Mouse (Mus musculus): ENCODE measurements at regions not wholly inside any gene's neighbourhood (a gene's known extent, or its start where the extent isn't known, plus 50 kb on each side); places are given as distances from the start of the nearest gene placed in this dataset.

DNA sequence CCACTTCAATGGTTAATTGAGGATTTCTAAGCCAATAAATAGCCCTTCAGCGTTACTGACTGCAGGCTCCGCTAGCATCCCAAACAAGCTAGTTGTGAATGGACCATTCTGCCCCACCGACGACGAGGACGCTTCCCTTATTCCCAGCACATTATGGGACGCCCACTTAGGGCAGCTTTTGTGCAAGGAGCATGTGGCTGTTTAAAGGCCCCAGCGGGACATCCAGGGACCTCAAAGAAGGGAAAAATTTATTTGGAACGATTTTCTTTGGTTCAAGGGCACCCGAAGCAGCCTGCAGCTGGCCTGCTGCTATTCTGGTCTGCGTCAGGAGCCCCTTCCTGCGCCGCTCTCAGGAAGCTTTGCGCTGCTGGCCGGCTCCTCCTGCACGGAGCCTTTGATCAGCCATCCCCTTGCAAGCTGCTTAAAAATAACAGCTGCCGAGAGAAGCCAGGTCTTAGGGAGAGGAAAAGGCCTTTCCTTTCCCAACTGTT lies 172.6 kb upstream of the Gm5148 start:
- Histone ChIP-seq H3K9me3 (ENCODE audit: control insufficient read depth) (no peaks in the 10 kb centered on the region), H3K36me3 (ENCODE audit: control insufficient read depth, insufficient read depth) (no peaks in the 10 kb centered on the region), H3K27me3 (replicated peaks; ENCODE audit: control insufficient read depth, insufficient read depth, low read length) (no peaks in the 10 kb centered on the region), H3K4me2 (replicated peaks; ENCODE audit: low read depth) (peak overlapping the region; percentile 24; the same call in 1 of the 2 replicates), H3K4me1 (replicated peaks; ENCODE audit: control insufficient read depth, insufficient read depth, low read length) (no peaks in the 10 kb centered on the region), H3K4me3 (ENCODE audit: low read depth, low read length) (no peak overlapping the region), H3K27ac (ENCODE audit: low read depth, low read length) (no peak overlapping the region), H3K9ac (ENCODE audit: low read depth, low read length) (no peak overlapping the region)
- TF ChIP-seq CTCF (IDR thresholded peaks at IDR 0.05; ENCODE audit: low read depth), result no peak
- 19% methylated on average over 17 of the region's 17 CpGs for WGBS
- no peak for ATAC-seq

DNA sequence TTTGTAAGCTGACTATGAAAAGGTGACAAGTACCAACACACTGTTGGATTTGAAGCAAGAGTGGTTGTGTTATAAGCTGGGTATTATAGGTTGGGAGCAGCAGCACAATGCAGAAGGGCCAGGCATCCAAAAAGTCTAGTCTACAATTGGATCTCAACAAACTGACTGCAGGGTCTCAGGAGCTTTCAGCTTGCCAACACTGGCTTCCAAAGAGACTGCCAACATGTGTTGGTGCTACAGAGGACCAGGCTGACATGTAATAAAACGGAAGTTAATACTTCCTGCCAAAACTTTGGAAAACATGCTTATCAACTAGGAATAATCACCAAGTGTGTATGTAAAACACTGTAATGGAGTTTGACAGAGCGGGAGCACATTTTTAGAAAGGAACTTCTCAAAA lies 170.3 kb upstream of the Gm5148 start:
- WGBS, result 60% methylated on average over 2 of the region's 2 CpGs
- Histone ChIP-seq H3K4me3 (ENCODE audit: low read depth, low read length) (no peak overlapping the region), H3K27ac (ENCODE audit: low read depth, low read length) (no peak overlapping the region), H3K9ac (ENCODE audit: low read depth, low read length) (no peak overlapping the region), H3K27me3 (replicated peaks; ENCODE audit: control insufficient read depth, insufficient read depth, low read length) (no peaks in the 10 kb centered on the region), H3K4me2 (replicated peaks; ENCODE audit: low read depth) (no peak overlapping the region), H3K36me3 (ENCODE audit: control insufficient read depth, insufficient read depth) (no peaks in the 10 kb centered on the region), H3K4me1 (replicated peaks; ENCODE audit: control insufficient read depth, insufficient read depth, low read length) (no peaks in the 10 kb centered on the region), H3K9me3 (ENCODE audit: control insufficient read depth) (no peaks in the 10 kb centered on the region)
- TF ChIP-seq CTCF (IDR thresholded peaks at IDR 0.05; ENCODE audit: low read depth), result no peak
- no peak for ATAC-seq

- TF ChIP-seq CTCF (IDR thresholded peaks at IDR 0.05; ENCODE audit: low read depth), result no peak
- H3K4me3 ChIP-seq (ENCODE audit: low read depth, low read length), result no peak overlapping the region
- H3K4me2 ChIP-seq (replicated peaks; ENCODE audit: low read depth), result no peak overlapping the region
- 71% methylated on average over 1 of the region's 1 CpGs for WGBS
- H3K9me3 ChIP-seq (ENCODE audit: control insufficient read depth), result no peaks in the 10 kb centered on the region
- no peaks in the 10 kb centered on the region for H3K36me3 ChIP-seq (ENCODE audit: control insufficient read depth, insufficient read depth)
- no peaks in the 10 kb centered on the region for H3K27me3 ChIP-seq (replicated peaks; ENCODE audit: control insufficient read depth, insufficient read depth, low read length)
- H3K27ac ChIP-seq (ENCODE audit: low read depth, low read length), result no peak overlapping the region
- no peaks in the 10 kb centered on the region for H3K4me1 ChIP-seq (replicated peaks; ENCODE audit: control insufficient read depth, insufficient read depth, low read length)
- no peak overlapping the region for H3K9ac ChIP-seq (ENCODE audit: low read depth, low read length)
- no peak for ATAC-seq
These were observed 165.9 kb upstream of the Gm5148 start for GRCm38 (mm10) chr3:37890202-37890601.

GRCm38 (mm10) chr3:37888455-37888854 lies 164.2 kb upstream of the Gm5148 start:
- Histone ChIP-seq H3K4me2 (replicated peaks; ENCODE audit: low read depth) (no peak overlapping the region; the same call in 1 of the 2 replicates), H3K9me3 (ENCODE audit: control insufficient read depth) (no peaks in the 10 kb centered on the region), H3K27ac (ENCODE audit: low read depth, low read length) (no peak overlapping the region), H3K4me3 (ENCODE audit: low read depth, low read length) (no peak overlapping the region), H3K27me3 (replicated peaks; ENCODE audit: control insufficient read depth, insufficient read depth, low read length) (no peaks in the 10 kb centered on the region), H3K9ac (ENCODE audit: low read depth, low read length) (no peak overlapping the region), H3K4me1 (replicated peaks; ENCODE audit: control insufficient read depth, insufficient read depth, low read length) (no peaks in the 10 kb centered on the region), H3K36me3 (ENCODE audit: control insufficient read depth, insufficient read depth) (no peaks in the 10 kb centered on the region)
- no peak for TF ChIP-seq CTCF (IDR thresholded peaks at IDR 0.05; ENCODE audit: low read depth)
- 12% methylated on average over 6 of the region's 6 CpGs for WGBS
- ATAC-seq, result no peak

DNA sequence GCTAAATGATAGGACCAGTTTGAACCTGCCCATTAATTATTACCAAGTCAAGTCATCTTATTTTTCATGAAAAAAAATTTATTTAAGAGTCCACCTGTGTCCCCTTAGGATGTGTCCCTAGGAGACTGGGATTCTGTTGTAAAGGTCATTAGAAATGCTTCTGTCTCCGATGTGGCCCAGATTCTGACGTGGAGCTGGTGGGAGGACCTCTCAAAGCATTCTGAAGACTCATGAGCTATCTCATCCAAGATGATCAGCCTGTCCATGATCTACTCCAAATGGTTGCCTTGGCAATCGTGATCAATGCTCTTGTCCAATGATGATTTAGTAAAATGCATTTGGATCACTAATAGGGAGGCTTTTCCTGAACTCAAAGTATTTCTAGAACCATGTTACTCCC lies 163.4 kb upstream of the Gm5148 start:
- H3K27me3 ChIP-seq (replicated peaks; ENCODE audit: control insufficient read depth, insufficient read depth, low read length), result no peaks in the 10 kb centered on the region
- WGBS, result 80% methylated on average over 3 of the region's 3 CpGs
- H3K9me3 ChIP-seq (ENCODE audit: control insufficient read depth), result no peaks in the 10 kb centered on the region
- H3K36me3 ChIP-seq (ENCODE audit: control insufficient read depth, insufficient read depth), result no peaks in the 10 kb centered on the region
- ATAC-seq, result no peak
- no peak for TF ChIP-seq CTCF (IDR thresholded peaks at IDR 0.05; ENCODE audit: low read depth)
- no peak overlapping the region for H3K27ac ChIP-seq (ENCODE audit: low read depth, low read length)
- no peaks in the 10 kb centered on the region for H3K4me1 ChIP-seq (replicated peaks; ENCODE audit: control insufficient read depth, insufficient read depth, low read length)
- H3K9ac ChIP-seq (ENCODE audit: low read depth, low read length), result no peak overlapping the region
- no peak overlapping the region for H3K4me2 ChIP-seq (replicated peaks; ENCODE audit: low read depth)
- H3K4me3 ChIP-seq (ENCODE audit: low read depth, low read length), result no peak overlapping the region

GRCm38 (mm10) chr3:37886705-37887454 lies 162.6 kb upstream of the Gm5148 start:
- no peaks in the 10 kb centered on the region for H3K27me3 ChIP-seq (replicated peaks; ENCODE audit: control insufficient read depth, insufficient read depth, low read length)
- no peaks in the 10 kb centered on the region for H3K4me1 ChIP-seq (replicated peaks; ENCODE audit: control insufficient read depth, insufficient read depth, low read length)
- no peak for TF ChIP-seq CTCF (IDR thresholded peaks at IDR 0.05; ENCODE audit: low read depth)
- H3K4me3 ChIP-seq (ENCODE audit: low read depth, low read length), result no peak overlapping the region
- no peak overlapping the region for H3K9ac ChIP-seq (ENCODE audit: low read depth, low read length)
- ATAC-seq, result no peak
- H3K4me2 ChIP-seq (replicated peaks; ENCODE audit: low read depth), result no peak overlapping the region
- no peaks in the 10 kb centered on the region for H3K9me3 ChIP-seq (ENCODE audit: control insufficient read depth)
- no peaks in the 10 kb centered on the region for H3K36me3 ChIP-seq (ENCODE audit: control insufficient read depth, insufficient read depth)
- WGBS, result 90% methylated on average over 3 of the region's 3 CpGs
- H3K27ac ChIP-seq (ENCODE audit: low read depth, low read length), result no peak overlapping the region
